Mouse (Mus musculus) liver, embryonic 14.5 days (tissue): ENCODE data around the gene Rmi2. TPM values are rescaled to one million over a fixed set of nuclear protein-coding genes. Genes with fewer than 3 reads are reported as not detected.

Source experiments
- ATAC-seq: fragments of 200-750 bp; cut with Nextera tagmentation; 2 replicates; pipeline ENCODE4 v1.8.0; 2017; ENCODE audit warnings: moderate number of reproducible peaks, mild to moderate bottlenecking, moderate library complexity; ENCODE audit not compliant: insufficient read depth
- DNase-seq, 3 experiments: peaks; one replicate each; pipeline ENCODE4 v3.0.0-alpha.2; 2012 to 2013; ENCODE audit warnings: low read depth in 3 of 3, low spot score in 3 of 3
- H3K27ac ChIP-seq: fragments of 300-500 bp; sonication (generic); 2 replicates; pipeline ENCODE4 v1.5.1; 2014; ENCODE audit warnings: moderate library complexity, mild to moderate bottlenecking, control low read depth, inconsistent platforms
- H3K27me3 ChIP-seq: fragments of 300-500 bp; sonication (generic); 2 replicates; pipeline ENCODE4 v1.6.1; 2014; ENCODE audit warnings: mild to moderate bottlenecking, low read length, moderate library complexity; ENCODE audit not compliant: control insufficient read depth, insufficient read depth
- H3K36me3 ChIP-seq: fragments of 300-500 bp; sonication (generic); replicated peaks from 2 replicates; pipeline ENCODE4 v1.6.1; 2014; ENCODE audit warnings: low read depth; ENCODE audit not compliant: control insufficient read depth, insufficient read depth
- H3K4me1 ChIP-seq, 2 experiments: fragments of 200-500 bp in 1 of 2; fragments of 300-500 bp in 1 of 2; sonication (generic) in 1 of 2; replicated peaks; 2 replicates each; pipeline ENCODE4 v1.6.1; 2012 to 2014; ENCODE audit warnings: antibody characterized with exemption in 1 of 2, inconsistent platforms in 1 of 2, low read length in 1 of 2; ENCODE audit not compliant: control insufficient read depth in 2 of 2, insufficient read depth in 2 of 2
- H3K4me2 ChIP-seq: fragments of 300-500 bp; sonication (generic); 2 replicates; pipeline ENCODE4 v1.6.1; 2014; ENCODE audit warnings: low read depth, mild to moderate bottlenecking, control low read depth, moderate library complexity
- H3K4me3 ChIP-seq, 2 experiments: fragments of 200-500 bp in 1 of 2; fragments of 300-500 bp in 1 of 2; sonication (generic) in 1 of 2; 2 replicates each; pipeline ENCODE4 v1.5.1; 2012 to 2014; ENCODE audit warnings: low read depth in 2 of 2, low read length in 2 of 2, mild to moderate bottlenecking in 2 of 2, control low read depth in 1 of 2, inconsistent platforms in 1 of 2, moderate library complexity in 1 of 2; ENCODE audit not compliant: insufficient read depth in 1 of 2
- H3K9ac ChIP-seq: fragments of 300-500 bp; sonication (generic); replicated peaks from 2 replicates; pipeline ENCODE4 v1.6.1; 2014; ENCODE audit warnings: mild to moderate bottlenecking, control low read depth, moderate library complexity
- H3K9me3 ChIP-seq: fragments of 300-500 bp; sonication (generic); 2 replicates; pipeline ENCODE4 v1.6.1; 2016; ENCODE audit warnings: low read length, mixed read lengths; ENCODE audit not compliant: control insufficient read depth
- CTCF ChIP-seq: IDR thresholded peaks from 2 replicates; pipeline ENCODE4 v1.5.1; 2016; ENCODE audit warnings: antibody characterized with exemption, low read depth, control low read depth
- EP300 ChIP-seq: IDR thresholded peaks from 2 replicates; pipeline ENCODE4 v1.6.1; 2016; ENCODE audit warnings: antibody characterized with exemption, low read depth
- WGBS: fragments of 180-500 bp; shearing (Covaris S2); extraction: QIAGEN DNeasy Blood & Tissue Kit; methylation state at CpG from one replicate; pipeline ENCODE4 v1.1.7; 2014; ENCODE audit not compliant: insufficient replicate concordance; 5-methylcytosine and 5-hydroxymethylcytosine counted together
- polyA plus RNA-seq, 2 experiments: library from polyadenylated mRNA; depleted of rRNA in 1 of 2; stranded (reverse) in 1 of 2; unstranded in 1 of 2; fragments of >200 nt; fragmentation: Nextera tagmentation in 1 of 2; extraction: Ambion mirVana in 1 of 2; gene quantifications; 2 replicates each; pipeline versions ENCODE4 v1.2.1 to v1.2.3; 2012 to 2014

The Rmi2 gene
- polyA plus RNA-seq, 2 experiments, result 1.3 to 2.9 TPM

DNA sequence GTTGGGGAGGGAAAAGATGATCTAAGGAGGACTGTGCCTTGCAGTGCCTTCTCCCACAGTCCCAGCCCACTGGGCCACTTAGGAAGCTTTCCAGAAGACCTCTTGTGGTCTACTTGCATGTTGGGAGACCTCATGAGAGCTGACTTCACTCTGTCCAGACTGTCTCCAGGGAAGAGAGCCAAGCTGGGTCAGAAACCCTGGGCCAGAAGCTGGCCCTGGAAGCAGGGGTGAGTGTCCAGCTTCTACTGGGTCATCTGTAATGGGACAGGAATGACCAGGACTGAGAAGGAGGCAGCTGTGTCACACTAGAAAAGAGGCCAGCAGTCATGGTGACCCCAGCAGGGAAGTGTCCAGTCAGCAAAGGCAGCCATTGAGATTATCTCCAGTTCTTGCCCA is 30.7 kb downstream of the Rmi2 start:
- H3K9me3 ChIP-seq, result no peaks in the 10 kb centered on the region
- no peak overlapping the region for H3K9ac ChIP-seq
- H3K27me3 ChIP-seq, result no peaks in the 10 kb centered on the region
- no peak overlapping the region for H3K27ac ChIP-seq
- H3K4me3 ChIP-seq, result no peak overlapping the region
- no peak for TF ChIP-seq CTCF
- TF ChIP-seq EP300, result no peak
- no peaks in the 10 kb centered on the region for H3K4me1 ChIP-seq
- no peak overlapping the region for H3K4me2 ChIP-seq
- DNase-seq (no peak), ATAC-seq (no peak)
- no peaks in the 10 kb centered on the region for H3K36me3 ChIP-seq

DNA sequence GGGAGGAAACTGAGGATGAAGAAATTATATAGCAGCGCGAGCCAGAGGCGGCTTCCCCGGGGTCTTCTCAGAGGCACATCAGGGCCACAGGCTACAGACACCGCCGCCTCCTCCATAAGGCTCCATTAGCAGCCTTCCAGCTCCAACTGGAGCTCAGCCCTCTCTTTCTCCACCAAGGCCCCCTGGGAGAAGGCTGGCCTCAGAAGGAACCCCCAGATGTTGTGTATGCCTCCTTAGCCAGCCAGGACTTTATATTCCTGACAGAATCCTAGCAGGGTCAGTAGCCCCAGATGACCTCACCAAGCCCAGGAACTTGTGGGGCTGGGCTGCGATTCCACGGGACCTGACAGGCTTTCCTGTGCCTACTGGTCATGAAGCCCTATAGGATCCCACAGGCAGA is 32.0 kb downstream of the Rmi2 start:
- Histone ChIP-seq H3K9me3 (no peaks in the 10 kb centered on the region), H3K9ac (no peak overlapping the region), H3K4me2 (no peak overlapping the region), H3K36me3 (no peaks in the 10 kb centered on the region), H3K27ac (no peak overlapping the region), H3K27me3 (no peaks in the 10 kb centered on the region), H3K4me1 (no peaks in the 10 kb centered on the region), H3K4me3 (no peak overlapping the region)
- TF ChIP-seq CTCF (no peak), EP300 (no peak)
- WGBS, result 73% methylated on average over 8 of the region's 8 CpGs
- ATAC-seq, result no peak
- DNase-seq, result no peak

DNA sequence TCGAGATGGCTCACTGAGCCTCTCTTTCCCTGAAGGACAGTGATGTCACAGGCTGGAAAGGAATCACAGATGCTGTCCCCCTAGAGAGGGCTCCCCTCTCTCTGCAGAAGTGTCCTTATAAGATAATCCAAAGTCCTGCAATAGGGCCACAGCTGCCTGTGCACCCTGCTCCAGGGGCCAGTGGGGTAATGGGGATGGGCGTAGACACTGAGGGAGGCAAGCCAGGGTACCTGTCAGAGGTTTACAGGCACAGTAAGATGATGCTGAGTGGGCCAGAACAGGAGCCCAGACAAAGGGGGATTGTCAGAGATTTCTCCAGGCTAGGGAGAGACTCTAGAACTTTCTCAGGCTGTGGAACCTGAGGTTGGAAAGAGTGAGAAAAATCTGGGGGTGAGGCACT is 32.6 kb downstream of the Rmi2 start:
- no peak overlapping the region for H3K4me2 ChIP-seq
- no peaks in the 10 kb centered on the region for H3K4me1 ChIP-seq
- ATAC-seq, result no peak
- TF ChIP-seq EP300, result no peak
- TF ChIP-seq CTCF, result no peak
- no peaks in the 10 kb centered on the region for H3K27me3 ChIP-seq
- H3K9me3 ChIP-seq, result no peaks in the 10 kb centered on the region
- no peak for DNase-seq
- H3K9ac ChIP-seq, result no peak overlapping the region
- no peaks in the 10 kb centered on the region for H3K36me3 ChIP-seq
- no peak overlapping the region for H3K4me3 ChIP-seq
- 80% methylated on average over 2 of the region's 2 CpGs for WGBS
- no peak overlapping the region for H3K27ac ChIP-seq

DNA sequence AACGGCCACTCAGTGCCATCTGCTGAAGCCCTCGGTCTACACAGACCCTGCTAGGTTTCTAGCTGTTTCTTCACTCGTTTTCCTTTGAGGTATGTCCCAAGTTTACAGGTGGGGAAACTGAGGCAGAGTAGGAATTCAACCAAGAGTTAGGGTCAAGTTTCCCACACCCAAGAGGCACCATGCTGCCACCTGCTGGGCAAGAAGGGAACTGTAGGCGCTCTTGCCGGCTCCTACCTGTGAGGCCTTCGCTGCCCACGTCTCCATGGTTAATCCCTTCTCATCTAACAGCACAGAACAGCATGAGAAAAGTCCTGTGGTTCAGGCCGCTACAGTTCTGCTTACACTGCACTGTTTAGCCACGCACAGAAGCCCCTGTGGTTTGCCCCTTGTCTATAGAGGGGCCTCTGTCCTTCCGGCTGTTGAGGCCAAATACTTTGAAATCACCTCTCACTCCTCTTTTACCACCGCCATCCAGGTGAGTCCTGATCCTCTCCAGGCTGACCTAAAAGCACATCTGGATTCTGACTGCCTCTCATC is 33.1 kb downstream of the Rmi2 start:
- H3K4me3 ChIP-seq, result no peak overlapping the region
- no peaks in the 10 kb centered on the region for H3K36me3 ChIP-seq
- H3K4me1 ChIP-seq, result no peaks in the 10 kb centered on the region
- no peaks in the 10 kb centered on the region for H3K9me3 ChIP-seq
- ATAC-seq, result no peak
- no peak overlapping the region for H3K4me2 ChIP-seq
- no peak for DNase-seq
- H3K27me3 ChIP-seq, result no peaks in the 10 kb centered on the region
- WGBS, result 28% methylated on average over 11 of the region's 11 CpGs
- TF ChIP-seq CTCF (peak; percentile 97), EP300 (no peak)
- no peak overlapping the region for H3K9ac ChIP-seq
- H3K27ac ChIP-seq, result no peak overlapping the region

DNA sequence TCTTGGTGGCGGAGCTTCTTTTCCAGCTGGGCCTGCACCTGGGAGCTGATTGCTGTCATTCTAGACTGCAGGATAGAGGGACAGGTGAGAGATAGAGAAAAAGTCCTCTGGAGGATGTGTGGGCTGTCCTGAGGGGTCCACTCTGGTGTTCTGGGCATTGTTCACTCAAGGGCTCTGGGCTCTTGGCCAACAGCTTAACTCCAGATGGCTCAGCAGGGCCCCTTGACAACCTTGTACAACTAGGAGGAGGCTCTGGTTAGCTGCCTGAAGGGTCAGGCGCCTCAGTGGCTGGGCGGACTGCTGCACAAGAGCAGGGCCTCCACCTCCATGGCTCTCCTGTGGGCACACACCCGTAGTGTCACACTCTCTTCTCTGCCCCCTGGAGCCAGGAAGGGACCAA is 36.1 kb downstream of the Rmi2 start:
- Histone ChIP-seq H3K9me3 (no peaks in the 10 kb centered on the region), H3K4me3 (no peak overlapping the region), H3K27ac (no peak overlapping the region), H3K9ac (no peak overlapping the region), H3K4me2 (no peak overlapping the region), H3K36me3 (no peaks in the 10 kb centered on the region), H3K27me3 (no peaks in the 10 kb centered on the region), H3K4me1 (no peaks in the 10 kb centered on the region)
- ATAC-seq, result no peak
- WGBS, result 42% methylated on average over 4 of the region's 4 CpGs
- TF ChIP-seq CTCF (no peak), EP300 (no peak)
- no peak for DNase-seq
